Mouse (Mus musculus) liver, postnatal 0 days (tissue): ENCODE measurements around the gene Gm20388.

Source experiments
- CTCF ChIP-seq: sonication (generic); IDR thresholded peaks from 2 replicates; pipeline ENCODE4 v1.5.1; 2016; ENCODE audit warnings: antibody characterized with exemption, low read depth
- EP300 ChIP-seq: IDR thresholded peaks from 2 replicates; pipeline ENCODE4 v1.6.1; 2016; ENCODE audit warnings: antibody characterized with exemption, low read depth, mild to moderate bottlenecking

GRCm38 (mm10) chr8:121578676-121579451, 1668.2 kb downstream of the Gm20388 start, which contains the start of gene Fbxo31:
- TF ChIP-seq CTCF (no peak), EP300 (no peak)
